Mouse (Mus musculus): ENCODE measurements around the gene Klhdc8b.

- no peak for TF ChIP-seq EP300 (optimal IDR thresholded peaks at IDR 0.05)
- no peak for TF ChIP-seq CTCF (IDR thresholded peaks at IDR 0.05; ENCODE audit: low read depth)
These were observed 1.5 kb downstream of the Klhdc8b start for GRCm38 (mm10) chr9:108459939-108460318.

All from stomach, postnatal 0 days (tissue).